Mouse (Mus musculus) CH12.LX (cell line): Measurements from ENCODE around the gene Rhbdf2. TPM values are rescaled to one million over a fixed set of nuclear protein-coding genes. Genes with fewer than 3 reads are reported as not detected.

Source experiments
- DNase-seq: peaks from one replicate; pipeline ENCODE4 v3.0.0-alpha.2; 2013; ENCODE audit errors: extremely low read depth
- H3K27ac ChIP-seq: 2 replicates; pipeline ENCODE4 v1.5.1; 2012; ENCODE audit warnings: low read depth, mild to moderate bottlenecking, control low read depth, moderate library complexity; ENCODE audit not compliant: insufficient read depth
- H3K27me3 ChIP-seq: replicated peaks from 2 replicates; pipeline ENCODE3; 2012; ENCODE audit warnings: inconsistent platforms
- H3K36me3 ChIP-seq, 2 experiments: replicated peaks in 1 of 2; 2 replicates each; pipeline versions ENCODE3 to v1.6.1; 2012; ENCODE audit warnings: inconsistent platforms in 1 of 2, low read length in 1 of 2, mild to moderate bottlenecking in 1 of 2, mixed read lengths in 1 of 2, moderate library complexity in 1 of 2; ENCODE audit not compliant: control insufficient read depth in 1 of 2, insufficient read depth in 1 of 2
- H3K4me1 ChIP-seq, 2 experiments: 2 replicates each; pipeline ENCODE4 v1.6.1; 2012; ENCODE audit warnings: inconsistent platforms in 1 of 2, moderate library complexity in 1 of 2; ENCODE audit not compliant: insufficient read depth in 2 of 2, control insufficient read depth in 1 of 2
- H3K4me2 ChIP-seq: 2 replicates; pipeline ENCODE4 v1.6.1; 2012; ENCODE audit warnings: low read depth, mild to moderate bottlenecking, control low read depth; ENCODE audit not compliant: poor library complexity, insufficient read depth, severe bottlenecking
- H3K4me3 ChIP-seq, 3 experiments: fragments of 150-350 bp in 1 of 3; sonication (generic) in 1 of 3; replicated peaks in 1 of 3; 2 replicates each; pipeline versions ENCODE3 to v1.5.1; 2011 to 2012; ENCODE audit warnings: low read depth in 2 of 3, low read length in 2 of 3, mild to moderate bottlenecking in 2 of 3, moderate library complexity in 2 of 3, control low read depth in 1 of 3, improper control_type of control experiment in 1 of 3, inconsistent platforms in 1 of 3, mixed read lengths in 1 of 3; ENCODE audit not compliant: poor library complexity in 1 of 3
- H3K79me2 ChIP-seq: replicated peaks from 2 replicates; pipeline ENCODE4 v1.6.1; 2012; ENCODE audit warnings: mild to moderate bottlenecking, moderate library complexity; ENCODE audit not compliant: control insufficient read depth, poor library complexity, insufficient read depth, severe bottlenecking; ENCODE audit errors: extremely low read depth
- H3K9ac ChIP-seq: 2 replicates; pipeline ENCODE4 v1.6.1; 2012; ENCODE audit warnings: low read depth, mild to moderate bottlenecking, control low read depth, moderate library complexity; ENCODE audit not compliant: insufficient read depth
- H3K9me3 ChIP-seq: replicated peaks from 2 replicates; pipeline ENCODE3; 2012; ENCODE audit warnings: low read length, inconsistent platforms, mixed read lengths
- BHLHE40 ChIP-seq: IDR thresholded peaks from 2 replicates; pipeline ENCODE4 v1.6.1; 2011; ENCODE audit warnings: mild to moderate bottlenecking, low read depth, low read length, improper control_type of control experiment
- CHD1 ChIP-seq: IDR thresholded peaks from 2 replicates; pipeline ENCODE4 v1.6.1; 2012; ENCODE audit warnings: low read depth, low read length, improper control_type of control experiment, inconsistent platforms
- CTCF ChIP-seq, 2 experiments: IDR thresholded peaks in 1 of 2; conservative IDR thresholded peaks in 1 of 2; 2 replicates each; pipeline ENCODE4 v1.5.1; 2011 to 2012; ENCODE audit warnings: low read depth in 2 of 2, low read length in 2 of 2, improper control_type of control experiment in 1 of 2, inconsistent platforms in 1 of 2, mild to moderate bottlenecking in 1 of 2, moderate library complexity in 1 of 2
- E2F4 ChIP-seq: IDR thresholded peaks from 2 replicates; pipeline ENCODE4 v1.6.1; 2011; ENCODE audit warnings: low read depth, low read length, improper control_type of control experiment; ENCODE audit not compliant: insufficient replicate concordance
- ELF1 ChIP-seq: IDR thresholded peaks from 2 replicates; pipeline ENCODE4 v1.6.1; 2014; ENCODE audit warnings: low read depth, mild to moderate bottlenecking, inconsistent platforms, low read length, improper control_type of control experiment
- EP300 ChIP-seq: IDR thresholded peaks from 2 replicates; pipeline ENCODE4 v1.6.1; 2011; ENCODE audit warnings: low read length, improper control_type of control experiment
- ETS1 ChIP-seq: conservative IDR thresholded peaks from 2 replicates; pipeline ENCODE4 v1.6.1; 2012; ENCODE audit warnings: low read depth, mild to moderate bottlenecking, inconsistent platforms, low read length, improper control_type of control experiment, moderate library complexity
- GABPA ChIP-seq: IDR thresholded peaks from 2 replicates; pipeline ENCODE4 v1.6.1; 2012; ENCODE audit warnings: low read depth, low read length, improper control_type of control experiment, inconsistent platforms; ENCODE audit not compliant: insufficient replicate concordance
- HCFC1 ChIP-seq: IDR thresholded peaks from 2 replicates; pipeline ENCODE4 v1.6.1; 2012; ENCODE audit warnings: low read depth, mild to moderate bottlenecking, inconsistent platforms, low read length, improper control_type of control experiment
- IRF4 ChIP-seq: IDR thresholded peaks from 2 replicates; pipeline ENCODE4 v1.6.1; 2014; ENCODE audit warnings: low read depth, mild to moderate bottlenecking, inconsistent platforms, low read length, improper control_type of control experiment
- JUN ChIP-seq: IDR thresholded peaks from 2 replicates; pipeline ENCODE4 v1.6.1; 2011; ENCODE audit warnings: low read depth, mild to moderate bottlenecking, low read length, improper control_type of control experiment, moderate library complexity; ENCODE audit not compliant: insufficient read depth
- MAFK ChIP-seq: IDR thresholded peaks from 2 replicates; pipeline ENCODE4 v1.6.1; 2011; ENCODE audit warnings: low read length, improper control_type of control experiment; ENCODE audit not compliant: insufficient replicate concordance
- MAX ChIP-seq: IDR thresholded peaks from 2 replicates; pipeline ENCODE4 v1.6.1; 2011; ENCODE audit warnings: low read length, improper control_type of control experiment
- MEF2A ChIP-seq: IDR thresholded peaks from 2 replicates; pipeline ENCODE4 v1.6.1; 2014; ENCODE audit warnings: low read depth, mild to moderate bottlenecking, inconsistent platforms, low read length, improper control_type of control experiment, borderline replicate concordance
- MXI1 ChIP-seq: IDR thresholded peaks from 2 replicates; pipeline ENCODE4 v1.6.1; 2011; ENCODE audit warnings: mild to moderate bottlenecking, low read depth, low read length, improper control_type of control experiment
- MYC ChIP-seq: IDR thresholded peaks from 2 replicates; pipeline ENCODE4 v1.6.1; 2011; ENCODE audit warnings: low read depth, mild to moderate bottlenecking, improper control_type of control experiment, low read length
- NRF1 ChIP-seq: IDR thresholded peaks from 2 replicates; pipeline ENCODE4 v1.6.1; 2014; ENCODE audit warnings: low read depth, mild to moderate bottlenecking, inconsistent platforms, low read length, improper control_type of control experiment, moderate library complexity
- PAX5 ChIP-seq: IDR thresholded peaks from 2 replicates; pipeline ENCODE4 v1.6.1; 2012; ENCODE audit warnings: low read length, inconsistent platforms, mixed read lengths
- POLR2A ChIP-seq: IDR thresholded peaks from 2 replicates; pipeline ENCODE4 v1.6.1; 2011; ENCODE audit warnings: low read depth, mild to moderate bottlenecking, improper control_type of control experiment, low read length
- POLR2AphosphoS2 ChIP-seq: IDR thresholded peaks from 2 replicates; pipeline ENCODE4 v1.6.1; 2011; ENCODE audit warnings: low read depth, low read length, improper control_type of control experiment
- RAD21 ChIP-seq: IDR thresholded peaks from 2 replicates; pipeline ENCODE4 v1.6.1; 2011; ENCODE audit warnings: low read depth, mild to moderate bottlenecking, low read length, improper control_type of control experiment, moderate library complexity
- RCOR1 ChIP-seq: conservative IDR thresholded peaks from 2 replicates; pipeline ENCODE4 v1.6.1; 2012; ENCODE audit warnings: low read depth, mild to moderate bottlenecking, inconsistent platforms, low read length, improper control_type of control experiment
- SMC3 ChIP-seq: IDR thresholded peaks from 2 replicates; pipeline ENCODE4 v1.6.1; 2011; ENCODE audit warnings: low read depth, low read length, improper control_type of control experiment
- TBP ChIP-seq: conservative IDR thresholded peaks from 2 replicates; pipeline ENCODE4 v1.6.1; 2011; ENCODE audit warnings: low read depth, low read length, improper control_type of control experiment
- TCF12 ChIP-seq: IDR thresholded peaks from 2 replicates; pipeline ENCODE4 v1.6.1; 2014; ENCODE audit warnings: low read depth, mild to moderate bottlenecking, inconsistent platforms, low read length, improper control_type of control experiment
- UBTF ChIP-seq: IDR thresholded peaks from 2 replicates; pipeline ENCODE4 v1.6.1; 2012; ENCODE audit warnings: low read depth, mild to moderate bottlenecking, inconsistent platforms, low read length, improper control_type of control experiment, moderate library complexity
- USF1 ChIP-seq: IDR thresholded peaks from 2 replicates; pipeline ENCODE4 v1.6.1; 2014; ENCODE audit warnings: low read depth, mild to moderate bottlenecking, inconsistent platforms, low read length, improper control_type of control experiment
- USF2 ChIP-seq: conservative IDR thresholded peaks from 2 replicates; pipeline ENCODE4 v1.6.1; 2011; ENCODE audit warnings: low read depth, low read length, improper control_type of control experiment
- ZC3H11A ChIP-seq: IDR thresholded peaks from 2 replicates; pipeline ENCODE4 v1.6.1; 2012; ENCODE audit warnings: low read depth, mild to moderate bottlenecking, inconsistent platforms, low read length, improper control_type of control experiment
- ZKSCAN1 ChIP-seq: IDR thresholded peaks from 2 replicates; pipeline ENCODE4 v1.6.1; 2012; ENCODE audit warnings: low read depth, inconsistent platforms, low read length, improper control_type of control experiment, borderline replicate concordance
- ZNF384 ChIP-seq: IDR thresholded peaks from 2 replicates; pipeline ENCODE4 v1.6.1; 2012; ENCODE audit warnings: low read depth, low read length, improper control_type of control experiment, inconsistent platforms
- dilution Hi-C: fragments of 300-500 bp; cut with MboI; formaldehyde crosslinking; loops from 2 replicates; pipeline ENCODE4 v1.14.3; 2020; ENCODE audit warnings: low sequenced_read_pairs; ENCODE audit not compliant: extremely low pct_unique_long_range_greater_than_20kb, extremely low pct_ligation_motif_present
- in situ Hi-C: fragments of 300-500 bp; cut with MboI; formaldehyde crosslinking; loops from 3 replicates; pipeline ENCODE4 v1.14.3; 2019; ENCODE audit warnings: low sequenced_read_pairs, low pct_ligation_motif_present, low pct_unique_long_range_greater_than_20kb, mixed read lengths
- polyA plus RNA-seq: library from polyadenylated mRNA; unstranded; fragments of >175 nt; gene quantifications from 2 replicates; pipeline ENCODE4 v1.2.1, GENCODE M21; 2012; ENCODE audit warnings: low read depth; ENCODE audit not compliant: insufficient read length
- total RNA-seq, 2 experiments: library from RNA; depleted of rRNA; stranded (reverse); fragments of 300-350 nt in 1 of 2; fragments of >200 nt in 1 of 2; gene quantifications; 2 replicates each; pipeline ENCODE4 v1.2.3; 2012 to 2014

Gene Rhbdf2
- total and polyA plus RNA-seq, 3 experiments = 3.1 to 14.7 (median 12.1) TPM

DNA sequence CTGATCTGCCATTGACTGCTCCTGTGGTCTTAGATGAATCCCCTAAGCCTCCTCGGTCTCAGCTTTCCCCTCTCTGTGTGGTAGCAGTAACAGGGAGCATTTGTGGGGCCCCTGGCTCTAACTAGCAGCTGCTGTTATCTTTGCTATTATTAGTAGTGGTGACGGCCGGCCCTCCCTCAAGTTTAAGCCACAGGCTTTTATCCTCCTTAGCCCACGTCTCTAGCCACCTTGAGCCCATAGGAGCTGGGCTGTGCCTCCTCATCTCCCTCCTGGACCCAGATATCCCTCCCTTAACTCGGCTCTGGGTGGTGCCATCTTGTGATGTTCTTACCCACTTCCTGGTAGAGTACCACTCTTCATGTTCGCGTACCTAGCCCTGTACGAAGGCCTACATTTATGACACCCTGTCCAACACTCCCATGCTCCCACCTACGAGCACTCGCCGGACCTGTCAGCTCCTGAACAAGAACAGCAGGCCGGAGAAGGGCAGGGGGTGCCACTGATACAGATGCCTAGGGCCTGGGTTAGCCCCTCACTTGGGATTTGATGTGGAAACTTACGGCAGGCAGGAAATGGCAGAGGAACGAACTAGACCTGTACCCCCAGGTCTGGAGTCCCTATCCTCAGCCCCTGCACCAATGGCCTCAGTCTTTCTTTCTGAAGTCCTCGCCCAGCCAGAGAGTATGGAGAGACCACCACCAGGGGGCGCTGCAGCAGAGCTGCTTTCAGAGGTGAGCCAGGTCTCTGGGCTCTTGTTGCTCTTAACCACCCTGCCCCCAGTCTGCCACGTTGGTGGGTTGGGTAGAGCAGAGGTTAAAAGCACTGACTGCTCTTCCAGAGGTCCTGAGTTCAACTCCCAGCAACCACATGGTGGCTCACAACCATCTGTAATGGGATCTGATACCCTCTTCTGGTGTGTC lies 1.5 kb downstream of the Rhbdf2 start (continued):
- TF ChIP-seq ELF1 = peak; percentile 65
- TF ChIP-seq RAD21 = peak; percentile 34
- TF ChIP-seq TCF12 = no peak
- TF ChIP-seq RCOR1 = no peak
- 0 out of 2 replicates have a peak, but pooled peaks have one; percentile 4 for TF ChIP-seq NRF1
- no peak for TF ChIP-seq ZC3H11A
- TF ChIP-seq HCFC1 = peak; percentile 13; the same call in 1 of the 2 replicates
- no peak for TF ChIP-seq BHLHE40
- peak; percentile 33; the same call in 1 of the 2 replicates for TF ChIP-seq MEF2A

- H3K79me2 ChIP-seq = no peaks in the 10 kb centered on the region
- peak; percentile 87 for DNase-seq
- peak overlapping the region; percentile 92 for H3K27ac ChIP-seq
- dilution Hi-C loops (no loop called here), in situ Hi-C loops (no loop called here)
- no peaks in the 10 kb centered on the region for H3K27me3 ChIP-seq
- H3K36me3 ChIP-seq = peaks cover 0 to 3% of the 10 kb centered on the region in 2 experiments
- no peaks in the 10 kb centered on the region for H3K9me3 ChIP-seq
- H3K4me2 ChIP-seq = peak overlapping the region; percentile 93
- peak overlapping the region; percentile 89 for H3K9ac ChIP-seq
- peaks cover 48 to 85% of the 10 kb centered on the region in 2 experiments for H3K4me1 ChIP-seq
- H3K4me3 ChIP-seq = peak overlapping the region; percentile 76 to 93 (median 86)
- TF ChIP-seq USF2 (no peak), MAX (peak; percentile 56; the same call in 1 of the 2 replicates), EP300 (no peak), USF1 (no peak), GABPA (no peak), TBP (peak; percentile 88), TCF12 (peak; percentile 69), MXI1 (peak; percentile 85), ETS1 (no peak), MAFK (no peak), RAD21 (no peak), E2F4 (no peak), CHD1 (no peak), SMC3 (no peak; the same call in 1 of the 2 replicates), POLR2AphosphoS2 (no peak; the same call in 1 of the 2 replicates), BHLHE40 (no peak; the same call in 1 of the 2 replicates), CTCF (conservative IDR thresholded peaks at IDR 0.05 in 1 of 2, IDR thresholded peaks at IDR 0.05 in 1 of 2; ENCODE audit: low read depth in 2 of 2, low read length in 2 of 2) (no peak), IRF4 (no peak; the same call in 1 of the 2 replicates), POLR2A (peak; percentile 84), MEF2A (no peak), ZKSCAN1 (no peak), NRF1 (peak; percentile 78), JUN (no peak), HCFC1 (no peak; the same call in 1 of the 2 replicates), ZNF384 (no peak), UBTF (no peak; the same call in 1 of the 2 replicates), ZC3H11A (no peak), MYC (peak; percentile 62; the same call in 1 of the 2 replicates), PAX5 (no peak), RCOR1 (no peak), ELF1 (0 out of 2 replicates have a peak, but pooled peaks have one; percentile 14)
Observed at GRCm38 (mm10) chr11:116624131-116624832, 2.5 kb downstream of the Rhbdf2 start.
